Mouse (Mus musculus) heart, embryonic 14.5 days (tissue): ENCODE results near the gene Rgs3. TPM values are rescaled to one million over a fixed set of nuclear protein-coding genes. Genes with fewer than 3 reads are reported as not detected.

Experiments used
- ATAC-seq: fragments of 200-750 bp; cut with Nextera tagmentation; 2 replicates; pipeline ENCODE4 v1.8.0; 2017; ENCODE audit warnings: low read depth, moderate TSS enrichment; ENCODE audit not compliant: insufficient number of reproducible peaks, insufficient read depth, low FRiP score
- H3K27ac ChIP-seq, 2 experiments: fragments of 200-500 bp in 1 of 2; fragments of 300-500 bp in 1 of 2; sonication (generic) in 1 of 2; replicated peaks in 1 of 2; 2 replicates each; pipeline ENCODE4 v1.5.1; 2012 to 2014; ENCODE audit warnings: low read depth in 2 of 2, low read length in 2 of 2, control low read depth in 1 of 2, mild to moderate bottlenecking in 1 of 2, mixed read lengths in 1 of 2; ENCODE audit not compliant: control insufficient read depth in 1 of 2, insufficient read depth in 1 of 2
- H3K27me3 ChIP-seq: fragments of 300-500 bp; sonication (generic); 2 replicates; pipeline ENCODE4 v1.6.1; 2014; ENCODE audit warnings: mild to moderate bottlenecking, low read length, control low read depth; ENCODE audit not compliant: control insufficient read depth, insufficient read depth
- H3K36me3 ChIP-seq: fragments of 300-500 bp; sonication (generic); 2 replicates; pipeline ENCODE4 v1.6.1; 2014; ENCODE audit warnings: mild to moderate bottlenecking, control low read depth, low read length, mixed read lengths; ENCODE audit not compliant: control insufficient read depth, insufficient read depth
- H3K4me1 ChIP-seq, 2 experiments: fragments of 200-500 bp in 1 of 2; fragments of 300-500 bp in 1 of 2; sonication (generic) in 1 of 2; 2 replicates each; pipeline ENCODE4 v1.6.1; 2012 to 2014; ENCODE audit warnings: low read length in 2 of 2, control low read depth in 1 of 2, mixed read lengths in 1 of 2; ENCODE audit not compliant: control insufficient read depth in 2 of 2, insufficient read depth in 2 of 2
- H3K4me2 ChIP-seq: fragments of 300-500 bp; sonication (generic); 2 replicates; pipeline ENCODE4 v1.6.1; 2014; ENCODE audit warnings: mild to moderate bottlenecking, low read length
- H3K4me3 ChIP-seq, 2 experiments: fragments of 200-500 bp in 1 of 2; fragments of 300-500 bp in 1 of 2; sonication (generic) in 1 of 2; 2 replicates each; pipeline ENCODE4 v1.5.1; 2012 to 2014; ENCODE audit warnings: low read length in 2 of 2, mild to moderate bottlenecking in 2 of 2, control low read depth in 1 of 2, low read depth in 1 of 2, moderate library complexity in 1 of 2; ENCODE audit not compliant: control insufficient read depth in 1 of 2, insufficient read depth in 1 of 2
- H3K9ac ChIP-seq: fragments of 300-500 bp; sonication (generic); 2 replicates; pipeline ENCODE4 v1.6.1; 2014; ENCODE audit warnings: mild to moderate bottlenecking, low read length
- H3K9me3 ChIP-seq: fragments of 300-500 bp; sonication (generic); 2 replicates; pipeline ENCODE4 v1.6.1; 2016; ENCODE audit warnings: low read length, control low read depth; ENCODE audit not compliant: control insufficient read depth
- WGBS: fragments of 180-500 bp; shearing (Covaris S2); extraction: QIAGEN DNeasy Blood & Tissue Kit; methylation state at CpG from one replicate; pipeline ENCODE4 v1.1.7; 2014; 5-methylcytosine and 5-hydroxymethylcytosine counted together
- polyA plus RNA-seq: library from polyadenylated mRNA; unstranded; fragments of >200 nt; fragmentation: Nextera tagmentation; extraction: Ambion mirVana; gene quantifications from 2 replicates; pipeline ENCODE4 v1.2.1, GENCODE M21; 2014

Gene Rgs3
- polyA plus RNA-seq, 1 experiment from 2014 or later: 70.4 TPM

GRCm38 (mm10) chr4:62744534-62744956 is 184.9 kb downstream of the Rgs3 start:
- WGBS: 50% methylated on average over 10 of the region's 10 CpGs
- ATAC-seq: no peak
- Histone ChIP-seq H3K4me3 (no peak overlapping the region), H3K4me1 (peaks cover 28 to 30% of the 10 kb centered on the region in 2 experiments), H3K9ac (no peak overlapping the region), H3K9me3 (no peaks in the 10 kb centered on the region), H3K4me2 (no peak overlapping the region), H3K27me3 (no peaks in the 10 kb centered on the region), H3K27ac (no peak overlapping the region), H3K36me3 (no peaks in the 10 kb centered on the region)

- H3K9me3 ChIP-seq: no peaks in the 10 kb centered on the region
- 58% methylated on average over 1 of the region's 1 CpGs for WGBS
- no peak overlapping the region for H3K4me2 ChIP-seq
- no peak overlapping the region for H3K27ac ChIP-seq
- H3K36me3 ChIP-seq: no peaks in the 10 kb centered on the region
- no peaks in the 10 kb centered on the region for H3K27me3 ChIP-seq
- ATAC-seq: no peak
- no peak overlapping the region for H3K9ac ChIP-seq
- peaks cover 28 to 30% of the 10 kb centered on the region in 2 experiments for H3K4me1 ChIP-seq
- no peak overlapping the region for H3K4me3 ChIP-seq
Observed at GRCm38 (mm10) chr4:62744985-62745638, 185.5 kb downstream of the Rgs3 start.

Other genes starting within 250 kb of the Rgs3 start
- gene Fkbp15, start 199.3 kb upstream of the Rgs3 start, polyA plus RNA-seq: 18.0 and 20.8 TPM in 2 replicates
- 38.1 and 40.2 TPM in 2 replicates for gene Slc31a1, start 199.1 kb upstream of the Rgs3 start, polyA plus RNA-seq
- 85.6 and 93.0 TPM in 2 replicates for gene Cdc26, start 151.2 kb upstream of the Rgs3 start, polyA plus RNA-seq
- gene Prpf4, start 151.1 kb upstream of the Rgs3 start, polyA plus RNA-seq: 12.6 and 14.9 TPM in 2 replicates
- gene Rnf183, start 124.6 kb upstream of the Rgs3 start, polyA plus RNA-seq: not detected in 2 replicates
- gene Wdr31, start 89.0 kb upstream of the Rgs3 start, polyA plus RNA-seq: 2.6 and 2.8 TPM in 2 replicates
- 0.27 and 0.36 TPM in 2 replicates for gene Bspry, start 79.8 kb upstream of the Rgs3 start, polyA plus RNA-seq
- 7.5 and 11.4 TPM in 2 replicates for gene Hdhd3, start 56.4 kb upstream of the Rgs3 start, polyA plus RNA-seq
- gene Alad, start 39.9 kb upstream of the Rgs3 start, polyA plus RNA-seq: 67.2 and 69.3 TPM in 2 replicates
- 47.3 and 50.7 TPM in 2 replicates for gene Pole3, start 34.8 kb upstream of the Rgs3 start, polyA plus RNA-seq
- 0.11 and 0.41 TPM in 2 replicates for gene 4933430I17Rik, start 34.5 kb upstream of the Rgs3 start, polyA plus RNA-seq